Mouse (Mus musculus) embryonic fibroblast, embryonic 13.5 days (primary cell): Measurements from ENCODE around the gene Akr1d1.

Experiments used
- CTCF ChIP-seq: IDR thresholded peaks from 2 replicates; pipeline ENCODE4 v1.5.1; 2011; ENCODE audit warnings: mild to moderate bottlenecking, control low read depth, low read length, moderate library complexity, borderline replicate concordance; ENCODE audit not compliant: insufficient read depth
- POLR2A ChIP-seq: IDR thresholded peaks from 2 replicates; pipeline ENCODE4 v1.6.1; 2011; ENCODE audit warnings: low read depth, mild to moderate bottlenecking, control low read depth, low read length, moderate library complexity

DNA sequence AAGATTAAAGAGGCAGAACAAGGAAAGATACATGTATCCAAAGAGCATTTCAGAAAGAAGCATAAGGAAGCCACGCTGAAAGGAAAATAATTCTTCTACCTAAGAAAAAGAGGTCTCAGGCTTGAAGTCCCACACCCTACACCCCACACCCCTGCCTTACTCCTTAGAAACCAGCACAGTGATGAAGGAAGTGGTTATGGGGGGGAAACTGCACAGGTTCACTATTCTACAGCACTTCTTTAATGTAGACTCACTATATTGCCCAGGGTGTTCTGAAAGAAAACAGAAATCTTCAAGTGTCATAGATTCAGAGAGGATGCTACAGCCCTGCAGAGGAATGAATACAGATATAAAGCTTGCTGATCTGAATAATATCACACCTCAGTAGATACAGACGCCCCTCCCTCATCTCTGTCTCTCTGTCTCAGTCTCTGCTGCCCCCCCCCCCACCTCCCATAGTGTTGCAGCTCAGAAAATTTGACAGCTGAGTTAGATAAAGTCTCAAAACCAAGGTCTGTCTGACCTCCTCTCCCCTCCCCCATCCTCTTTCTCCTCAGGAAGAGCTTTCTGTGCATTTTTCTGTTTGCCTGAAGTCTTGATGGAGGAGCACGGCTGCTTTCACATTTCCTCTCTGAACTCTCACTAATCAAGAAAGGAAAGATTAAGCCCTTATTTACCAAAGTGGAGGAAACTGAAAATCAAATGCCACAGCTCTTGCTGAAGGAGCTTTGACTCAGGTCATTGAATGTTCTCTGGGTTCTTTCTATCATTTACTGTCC lies 77.7 kb downstream of the Akr1d1 start:
- TF ChIP-seq POLR2A = no peak
- no peak for TF ChIP-seq CTCF
